ENCODE assay signal across 8 mouse cellular contexts in the genomic region with DNA sequence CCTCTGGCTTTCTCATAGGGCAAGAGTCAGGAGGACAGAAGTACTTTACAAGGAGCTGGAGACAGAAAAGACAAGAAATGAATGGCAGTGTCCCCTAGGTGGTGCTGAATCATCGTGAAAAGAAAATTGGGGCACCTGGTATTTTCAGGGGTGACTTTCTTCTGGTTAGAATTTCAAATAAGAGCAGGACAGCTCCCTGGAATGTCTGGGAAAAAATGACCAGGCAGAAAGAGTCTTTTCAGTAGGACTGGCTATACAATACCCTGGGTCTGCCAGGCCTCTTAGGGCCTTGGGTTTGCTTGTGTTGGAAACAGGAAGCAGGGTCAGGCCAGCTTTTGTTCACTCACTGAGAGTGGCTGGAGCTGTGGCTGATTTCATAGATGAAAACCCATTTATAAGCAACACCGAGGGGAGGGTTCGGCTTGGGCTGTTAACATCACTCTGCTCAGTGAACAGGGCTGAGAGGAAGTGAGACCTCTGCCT. TPM values are rescaled to one million over a fixed set of nuclear protein-coding genes. Genes with fewer than 3 reads are reported as not detected.
DNase-seq lines count a peak whose midpoint lies in the region; ATAC-seq and TF ChIP-seq lines count a peak whose summit lies in the region.
"Had no signal": no experiment of that assay in that cellular context is flagged by ENCODE, and none has a peak within 500 bp of the region (broad histone marks: within the 10 kb centered on the region; RNA-seq: fewer than 3 reads in every experiment).

No protein-coding gene starts in this region.

- DNase-seq in adipocyte (ENCODE audit: low spot score): peak; percentile 70
- DNase-seq in cerebellum, adult 2 months: peak; percentile 72 to 76
- DNase-seq in intestine, embryonic 14.5 days (ENCODE audit: low spot score): peak; percentile 66
- DNase-seq in left cerebral cortex, adult 18-20 months (ENCODE audit: low spot score in 2 of 2): peak; percentile 64 to 65
- peak; percentile 96 for DNase-seq in midbrain, embryonic 11.5 days (ENCODE audit: low spot score, missing footprints)
- peak; percentile 72 for DNase-seq in telencephalon, adult 2 months (ENCODE audit: low read depth, low spot score)

- TF ChIP-seq CTCF in cerebellum, adult 2 months (IDR thresholded peaks at IDR 0.05; ENCODE audit: borderline replicate concordance, insufficient read depth, low read depth, low read length): peak; percentile 51; the same call in 1 of the 2 replicates

- no peaks in the 10 kb centered on the region for H3K9me3 ChIP-seq in intestine, embryonic 14.5 days (ENCODE audit: control insufficient read depth, low read length)
- H3K9me3 ChIP-seq in midbrain, embryonic 11.5 days (ENCODE audit: control insufficient read depth, low read length): no peaks in the 10 kb centered on the region

- H3K27ac ChIP-seq in cerebellum, adult 2 months (ENCODE audit: insufficient read depth, low read length): no peak overlapping the region
- 0 out of 2 replicates have a peak overlapping the region, but pooled peaks have one; percentile 27 for H3K27ac ChIP-seq in intestine, embryonic 14.5 days (ENCODE audit: low read depth)
- H3K27ac ChIP-seq in midbrain, embryonic 11.5 days (ENCODE audit: low read depth, low read length): peak overlapping the region; percentile 55; the same call in 1 of the 2 replicates

- H3K9ac ChIP-seq in intestine, embryonic 14.5 days (ENCODE audit: low read length): no peak overlapping the region
- no peak overlapping the region for H3K9ac ChIP-seq in midbrain, embryonic 11.5 days (ENCODE audit: low read length)

- 14% methylated on average over 3 of the region's 3 CpGs for WGBS in cerebellum, adult 2 months
- WGBS in intestine, embryonic 14.5 days: 15% methylated on average over 3 of the region's 3 CpGs
- 19% methylated on average over 3 of the region's 3 CpGs for WGBS in midbrain, embryonic 11.5 days

- H3K36me3 ChIP-seq in intestine, embryonic 14.5 days (ENCODE audit: control insufficient read depth, insufficient read depth, low read length): no peaks in the 10 kb centered on the region
- no peaks in the 10 kb centered on the region for H3K36me3 ChIP-seq in midbrain, embryonic 11.5 days (ENCODE audit: control insufficient read depth, insufficient read depth, low read length)

- no peaks in the 10 kb centered on the region for H3K27me3 ChIP-seq in cerebellum, adult 2 months (ENCODE audit: control insufficient read depth, insufficient read depth, low read length)
- no peaks in the 10 kb centered on the region for H3K27me3 ChIP-seq in intestine, embryonic 14.5 days (replicated peaks; ENCODE audit: control insufficient read depth, insufficient read depth, low read length)
- H3K27me3 ChIP-seq in midbrain, embryonic 11.5 days (ENCODE audit: control insufficient read depth, insufficient read depth, low read length): no peaks in the 10 kb centered on the region

- no peak overlapping the region for H3K4me2 ChIP-seq in intestine, embryonic 14.5 days (ENCODE audit: low read length)
- no peak overlapping the region for H3K4me2 ChIP-seq in midbrain, embryonic 11.5 days

- TF ChIP-seq POLR2A in cerebellum, adult 2 months (IDR thresholded peaks at IDR 0.05; ENCODE audit: borderline replicate concordance, insufficient read depth, low read length): no peak

- H3K4me1 ChIP-seq in cerebellum, adult 2 months (ENCODE audit: control insufficient read depth, insufficient read depth, low read length): peaks cover 5% of the 10 kb centered on the region; the same call in 1 of the 2 replicates
- 0 out of 2 replicates have a peak, but pooled peaks cover 3% of the 10 kb centered on the region for H3K4me1 ChIP-seq in intestine, embryonic 14.5 days (replicated peaks; ENCODE audit: control insufficient read depth, insufficient read depth, low read length)
- peaks cover 18% of the 10 kb centered on the region for H3K4me1 ChIP-seq in midbrain, embryonic 11.5 days (ENCODE audit: control insufficient read depth, insufficient read depth, low read length)

- no peak overlapping the region for H3K4me3 ChIP-seq in cerebellum, adult 2 months (replicated peaks; ENCODE audit: insufficient read depth, low read depth, low read length)
- H3K4me3 ChIP-seq in intestine, embryonic 14.5 days (ENCODE audit: low read depth, low read length): no peak overlapping the region
- no peak overlapping the region for H3K4me3 ChIP-seq in midbrain, embryonic 11.5 days (ENCODE audit: low read depth, low read length)

- peak; percentile 74 for ATAC-seq in frontal cortex, adult (ENCODE audit: low TSS enrichment)
- 0 out of 2 replicates have a peak, but pooled peaks have one; percentile 53 for ATAC-seq in intestine, embryonic 14.5 days (replicated peaks; ENCODE audit: low FRiP score, low TSS enrichment, low read depth)
- ATAC-seq in midbrain, embryonic 11.5 days (ENCODE audit: low FRiP score): peak; percentile 89

RNA-seq across cellular contexts. Expression of a gene that starts 5.8 kb away (rescaled TPM):
- polyA plus RNA-seq in cerebellum, adult 2 months (2012; rRNA removed): 0.13 TPM in 2 replicates
- polyA plus RNA-seq in intestine, embryonic 14.5 days (2014; fragmentation: Nextera tagmentation; extraction: Ambion mirVana): 0.36 TPM in 1 of 2 replicates, not detected in the other
- total RNA-seq in left cerebral cortex, adult 18-20 months (2021): under 1 TPM; 0.19 to 0.35 TPM
- polyA plus RNA-seq in midbrain, embryonic 11.5 days (2014; fragmentation: Nextera tagmentation; extraction: Ambion mirVana): 0.07 and 0.23 TPM in 2 replicates
- total RNA-seq: gastrocnemius, postnatal 4 days had no signal

RNA-seq across cellular contexts. Expression of a gene that starts 32.8 kb away (rescaled TPM):
- 27.2 and 28.0 TPM in 2 replicates for polyA plus RNA-seq in cerebellum, adult 2 months (2012; rRNA removed)
- polyA plus RNA-seq in intestine, embryonic 14.5 days (2014; fragmentation: Nextera tagmentation; extraction: Ambion mirVana): 78.5 and 80.7 TPM in 2 replicates
- 10 to 100 TPM; 20.0 to 23.5 TPM for total RNA-seq in left cerebral cortex, adult 18-20 months (2021)
- 69.4 and 72.1 TPM in 2 replicates for polyA plus RNA-seq in midbrain, embryonic 11.5 days (2014; fragmentation: Nextera tagmentation; extraction: Ambion mirVana)

RNA-seq across cellular contexts. Expression of a gene that starts 33.1 kb away (rescaled TPM):
- 0.56 and 0.93 TPM in 2 replicates for polyA plus RNA-seq in cerebellum, adult 2 months (2012; rRNA removed)
- polyA plus RNA-seq in intestine, embryonic 14.5 days (2014; fragmentation: Nextera tagmentation; extraction: Ambion mirVana): not detected in 2 replicates
- 1 to 10 TPM; 1.1 to 1.5 TPM for total RNA-seq in left cerebral cortex, adult 18-20 months (2021)
- polyA plus RNA-seq in midbrain, embryonic 11.5 days (2014; fragmentation: Nextera tagmentation; extraction: Ambion mirVana): 0.25 TPM in 1 of 2 replicates, not detected in the other
- total RNA-seq: gastrocnemius, postnatal 4 days had no signal
